Mouse (Mus musculus) ES-E14 (cell line): ENCODE measurements around the gene Crb3. TPM values are rescaled to one million over a fixed set of nuclear protein-coding genes. Genes with fewer than 3 reads are reported as not detected.

Experiments
- DNase-seq: peaks from one replicate; pipeline ENCODE4 v3.0.0-alpha.2; 2013; ENCODE audit warnings: low read depth, low spot score
- H3K27ac ChIP-seq: 2 replicates; pipeline ENCODE4 v1.5.1; 2012; ENCODE audit warnings: low read depth, mild to moderate bottlenecking, low read length, moderate library complexity, mixed read lengths; ENCODE audit not compliant: poor library complexity, insufficient read depth, severe bottlenecking
- H3K36me3 ChIP-seq: 2 replicates; pipeline ENCODE4 v1.6.1; 2012; ENCODE audit warnings: mild to moderate bottlenecking, low read length, moderate library complexity, mixed read lengths; ENCODE audit not compliant: control insufficient read depth, poor library complexity, insufficient read depth, severe bottlenecking
- H3K4me1 ChIP-seq, 2 experiments: fragments of 150-350 bp in 1 of 2; sonication (generic) in 1 of 2; 2 replicates each; pipeline ENCODE4 v1.6.1; 2012; ENCODE audit warnings: low read length in 2 of 2, mild to moderate bottlenecking in 1 of 2, mixed read lengths in 1 of 2; ENCODE audit not compliant: control insufficient read depth in 2 of 2, insufficient read depth in 2 of 2, poor library complexity in 1 of 2
- H3K4me3 ChIP-seq, 2 experiments: fragments of 150-350 bp in 1 of 2; sonication (generic) in 1 of 2; 2 replicates each; pipeline ENCODE4 v1.5.1; 2012; ENCODE audit warnings: low read length in 2 of 2, low read depth in 1 of 2, mild to moderate bottlenecking in 1 of 2, mixed read lengths in 1 of 2; ENCODE audit not compliant: insufficient read depth in 1 of 2, poor library complexity in 1 of 2, severe bottlenecking in 1 of 2
- H3K9ac ChIP-seq: 2 replicates; pipeline ENCODE4 v1.6.1; 2012; ENCODE audit warnings: low read depth, mild to moderate bottlenecking, low read length, mixed read lengths; ENCODE audit not compliant: poor library complexity, insufficient read depth, severe bottlenecking
- H3K9me3 ChIP-seq: fragments of 150-350 bp; sonication (generic); 2 replicates; pipeline ENCODE4 v1.6.1; 2012; ENCODE audit warnings: low read depth, mild to moderate bottlenecking, low read length; ENCODE audit not compliant: control insufficient read depth, insufficient read depth
- CHD2 ChIP-seq: IDR thresholded peaks from 2 replicates; pipeline ENCODE4 v1.6.1; 2014; ENCODE audit warnings: mild to moderate bottlenecking, low read depth, low read length, inconsistent platforms
- HCFC1 ChIP-seq: IDR thresholded peaks from 2 replicates; pipeline ENCODE4 v1.6.1; 2012; ENCODE audit warnings: low read length, inconsistent platforms, borderline replicate concordance; ENCODE audit not compliant: insufficient read depth
- MAFK ChIP-seq: IDR thresholded peaks from 2 replicates; pipeline ENCODE4 v1.6.1; 2014; ENCODE audit warnings: mild to moderate bottlenecking, low read depth, low read length, inconsistent platforms; ENCODE audit not compliant: insufficient read depth
- ZC3H11A ChIP-seq: IDR thresholded peaks from 2 replicates; pipeline ENCODE4 v1.6.1; 2012; ENCODE audit warnings: low read depth, mild to moderate bottlenecking, inconsistent platforms, low read length, borderline replicate concordance
- ZNF384 ChIP-seq: IDR thresholded peaks from 2 replicates; pipeline ENCODE4 v1.6.1; 2012; ENCODE audit warnings: low read depth, low read length, inconsistent platforms
- in situ Hi-C, 2 experiments: fragments of 600-800 bp; cut with MboI; formaldehyde crosslinking; loops; one replicate each; pipeline ENCODE4 v1.15.1; 2025; ENCODE audit warnings: low sequenced_read_pairs in 2 of 2, inconsistent platforms in 1 of 2; ENCODE audit not compliant: unreplicated experiment in 2 of 2
- total RNA-seq: library from RNA; depleted of rRNA; stranded (reverse); fragments of 300-350 nt; gene quantifications from 2 replicates; pipeline ENCODE4 v1.2.3, GENCODE M21; 2012

Crb3 gene
- total RNA-seq, 1 experiment: 6.2 TPM

GRCm38 (mm10) chr17:57059486-57059977 is 627 bp downstream of the Crb3 start, which contains the start of gene Slc25a23:
TSS of gene Slc25a23 (minus strand) at chr17:57059863.
- Histone ChIP-seq H3K4me3 (peak within 1 kb of the TSS; percentile 92 to 98), H3K9me3 (no peaks in the 10 kb centered on the region), H3K9ac (peak within 1 kb of the TSS; percentile 77), H3K27ac (no peak within 1 kb of the TSS), H3K4me1 (peaks cover 0 to 17% of the 10 kb centered on the region in 2 experiments; a peak in 2 of 4 replicates), H3K36me3 (no peaks in the 10 kb centered on the region; the same call in 1 of the 2 replicates)
- peak; percentile 71 for DNase-seq
- TF ChIP-seq MAFK (no peak), ZNF384 (no peak), CHD2 (no peak)
- in situ Hi-C loops: loop anchor here in 1 of 2 experiments (10.0 kb wide), 1 partner anchor 275 kb away; no protein-coding TSS in a partner anchor

GRCm38 (mm10) chr17:57060231-57060801 is 1.4 kb downstream of the Crb3 start:
- H3K4me1 ChIP-seq: peaks cover 0 to 19% of the 10 kb centered on the region in 2 experiments; a peak in 2 of 4 replicates
- peaks cover 3% of the 10 kb centered on the region; the same call in 1 of the 2 replicates for H3K36me3 ChIP-seq
- H3K9me3 ChIP-seq: no peaks in the 10 kb centered on the region
- TF ChIP-seq CHD2 (no peak), MAFK (no peak), ZNF384 (no peak), HCFC1 (no peak; the same call in 1 of the 2 replicates), ZC3H11A (no peak)
- peak overlapping the region; percentile 92 to 98 for H3K4me3 ChIP-seq
- DNase-seq: peak; percentile 94
- in situ Hi-C loops: no loop called here
- H3K9ac ChIP-seq: peak overlapping the region; percentile 41; the same call in 1 of the 2 replicates
- no peak overlapping the region for H3K27ac ChIP-seq

- peak overlapping the region in 1 of 2 experiments; percentile 92; a peak in 2 of 4 replicates for H3K4me3 ChIP-seq
These were observed 2.2 kb downstream of the Crb3 start for GRCm38 (mm10) chr17:57061069-57061468.

GRCm38 (mm10) chr17:57062011-57062521 is 3.2 kb downstream of the Crb3 start:
- DNase-seq: no peak
- in situ Hi-C loops: no loop called here
- peak overlapping the region; percentile 74 for H3K9ac ChIP-seq

More at GRCm38 (mm10) chr17:57061069-57061468, 2.2 kb downstream of the Crb3 start:
- no peak for DNase-seq
- H3K9ac ChIP-seq: no peak overlapping the region
- H3K4me1 ChIP-seq: peaks cover 0 to 19% of the 10 kb centered on the region in 2 experiments; a peak in 2 of 4 replicates
- in situ Hi-C loops: no loop called here
- H3K9me3 ChIP-seq: no peaks in the 10 kb centered on the region
- no peak for TF ChIP-seq CHD2
- TF ChIP-seq ZNF384: no peak
- no peak for TF ChIP-seq ZC3H11A
- no peak for TF ChIP-seq MAFK
- no peak for TF ChIP-seq HCFC1
- H3K27ac ChIP-seq: no peak overlapping the region
- H3K36me3 ChIP-seq: peaks cover 5% of the 10 kb centered on the region; the same call in 1 of the 2 replicates

More at GRCm38 (mm10) chr17:57062011-57062521, 3.2 kb downstream of the Crb3 start:
- Histone ChIP-seq H3K4me1 (peaks cover 0 to 23% of the 10 kb centered on the region in 2 experiments; a peak in 2 of 4 replicates), H3K27ac (peak overlapping the region; percentile 10; the same call in 1 of the 2 replicates), H3K9me3 (no peaks in the 10 kb centered on the region), H3K4me3 (peak overlapping the region; percentile 69 to 78), H3K36me3 (peaks cover 8% of the 10 kb centered on the region; the same call in 1 of the 2 replicates)
- TF ChIP-seq HCFC1 (no peak), ZC3H11A (no peak), CHD2 (no peak), ZNF384 (no peak), MAFK (no peak)
